In the genomic region with DNA sequence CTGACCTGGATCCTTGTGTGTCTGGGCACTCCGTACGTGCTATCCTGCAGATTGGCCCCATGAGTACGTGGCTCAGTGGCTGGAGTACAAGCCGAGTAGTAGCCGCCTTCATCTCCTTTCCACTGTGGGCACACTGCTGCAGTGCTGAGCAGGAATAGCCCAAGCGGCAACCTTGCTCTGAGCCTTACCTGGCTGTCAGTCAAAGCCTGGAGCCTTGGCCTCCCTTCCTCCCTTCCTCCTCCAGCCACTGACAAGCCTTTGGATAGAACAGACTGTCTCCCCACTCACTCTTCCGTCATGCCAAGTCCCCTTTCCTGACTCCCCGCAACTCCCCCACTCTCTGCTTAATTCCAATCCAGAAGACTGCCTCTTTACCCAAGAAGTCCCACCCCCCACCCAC, we compare ENCODE assay signal across 22 mouse cellular contexts.
"Had no signal": no experiment of that assay in that cellular context is flagged by ENCODE, and none has a peak within 500 bp of the region (broad histone marks: within the 10 kb centered on the region; RNA-seq: fewer than 3 reads in every experiment).

No protein-coding gene starts in this region.

- H3K9ac ChIP-seq: liver, postnatal 0 days; lung, embryonic 15.5 days; midbrain, embryonic 12.5 days; neural tube, embryonic 13.5 days; neural tube, embryonic 15.5 days had no signal

- DNase-seq: liver, postnatal 0 days; lung, adult 2 months; lung, postnatal 14 days; lung, postnatal 36 days; midbrain, embryonic 14.5 days; retina, postnatal 1 day; right cerebral cortex, adult 18-20 months; right cerebral cortex, postnatal 25 days; right cerebral cortex, postnatal 4 days; spleen, adult 18-20 months; thymus, adult 2 months; thymus, postnatal 25 days; thymus, postnatal 4 days had no signal

- H3K27me3 ChIP-seq: lung, embryonic 15.5 days; midbrain, embryonic 12.5 days; neural tube, embryonic 13.5 days; neural tube, embryonic 15.5 days had no signal

- H3K27ac ChIP-seq: lung, embryonic 15.5 days; macrophage; midbrain, embryonic 10.5 days; midbrain, embryonic 12.5 days; neural tube, embryonic 13.5 days; neural tube, embryonic 15.5 days had no signal

- ATAC-seq: liver, postnatal 0 days; lung, postnatal 0 days; midbrain, embryonic 16.5 days had no signal

- H3K4me1 ChIP-seq: lung, embryonic 15.5 days had no signal

- H3K4me3 ChIP-seq: lung, embryonic 15.5 days; midbrain, embryonic 10.5 days; midbrain, embryonic 12.5 days; myocyte; neural tube, embryonic 13.5 days; neural tube, embryonic 15.5 days had no signal

- H3K36me3 ChIP-seq: lung, embryonic 15.5 days; midbrain, embryonic 10.5 days; midbrain, embryonic 12.5 days; neural tube, embryonic 13.5 days had no signal

- H3K9me3 ChIP-seq: lung, embryonic 15.5 days; midbrain, embryonic 12.5 days; neural tube, embryonic 15.5 days had no signal

- H3K4me2 ChIP-seq: lung, embryonic 15.5 days; midbrain, embryonic 12.5 days; neural tube, embryonic 13.5 days; neural tube, embryonic 15.5 days had no signal
